Mouse (Mus musculus): ENCODE results near the gene Ndn. TPM values are rescaled to one million over a fixed set of nuclear protein-coding genes. Genes with fewer than 3 reads are reported as not detected.

The Ndn gene
- polyA plus RNA-seq (2014; fragmentation: Illumina TruSeq; extraction: RNeasy Lipid Tissue Mini Kit (QIAGEN cat#74804); ENCODE audit: insufficient read depth, low read depth, low replicate concordance) = 6.1 TPM

GRCm38 (mm10) chr7:62346269-62346668 lies at the start of gene Ndn:
Gene Ndn, plus strand, starts transcription at chr7:62346569.

DNA sequence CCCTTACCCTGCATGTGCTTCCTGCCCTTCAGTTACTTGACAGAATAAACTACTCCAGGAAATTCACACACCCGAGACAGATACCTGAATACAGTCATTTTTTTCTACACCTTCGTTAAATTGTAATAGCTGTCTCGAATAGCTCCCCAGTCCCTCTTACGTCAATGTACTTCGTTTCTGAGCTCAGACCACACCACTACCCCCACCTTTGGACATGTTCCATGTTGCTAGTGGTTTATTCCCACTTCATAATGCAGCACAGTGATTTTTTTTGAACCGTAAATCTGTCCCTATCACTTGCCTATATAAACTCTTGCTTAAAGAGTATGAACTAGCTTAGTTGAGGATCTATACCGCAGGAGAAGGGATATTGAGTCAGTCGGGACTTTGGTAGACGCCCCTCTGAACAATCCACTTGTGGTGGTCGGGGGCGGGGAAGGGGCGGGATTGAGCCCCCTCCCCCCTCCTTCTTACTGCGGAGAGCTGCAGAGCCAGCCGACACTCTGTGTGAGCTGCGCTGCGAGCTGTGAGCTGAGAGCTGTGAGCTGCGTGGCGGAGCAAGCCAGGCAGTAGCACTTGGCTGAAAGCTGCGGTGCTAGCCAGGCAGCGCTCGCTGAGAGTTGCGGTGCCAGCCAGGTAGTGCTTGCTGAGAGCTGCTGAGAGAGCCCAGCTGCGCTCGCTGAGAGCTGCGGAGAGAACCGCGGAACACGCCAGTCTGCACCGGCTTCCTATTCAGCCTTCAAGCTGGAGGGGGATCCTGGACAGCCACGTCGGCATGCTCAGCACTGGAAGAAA lies 30.3 kb downstream of the Ndn start, which contains the start of gene Magel2:
Gene Magel2, plus strand, starts transcription at position 501 of the 795 bp plus-strand sequence.

Other genes with a start within 250 kb of the Ndn start
- gene Magel2, start 30.4 kb downstream of the Ndn start, polyA plus RNA-seq (2014; fragmentation: Illumina TruSeq; extraction: RNeasy Lipid Tissue Mini Kit (QIAGEN cat#74804); ENCODE audit: insufficient read depth, low read depth, low replicate concordance) = not detected
- 0.61 TPM for gene Mkrn3, start 73.6 kb downstream of the Ndn start, polyA plus RNA-seq (2014; fragmentation: Illumina TruSeq; extraction: RNeasy Lipid Tissue Mini Kit (QIAGEN cat#74804); ENCODE audit: insufficient read depth, low read depth, low replicate concordance)
- 0.75 TPM for gene Peg12, start 117.9 kb downstream of the Ndn start, polyA plus RNA-seq (2014; fragmentation: Illumina TruSeq; extraction: RNeasy Lipid Tissue Mini Kit (QIAGEN cat#74804); ENCODE audit: insufficient read depth, low read depth, low replicate concordance)

All from lung, adult 10 weeks (tissue).